Mouse (Mus musculus): Measurements from ENCODE around the gene Slc36a2.

The Slc36a2 gene

GRCm38 (mm10) chr11:55184246-55184645 lies 631 bp downstream of the Slc36a2 start:
- DNase-seq (ENCODE audit: extremely low spot score, low spot score): no peak

- no peak for DNase-seq (ENCODE audit: extremely low spot score, low spot score)
Measured at GRCm38 (mm10) chr11:55183124-55183523, 1.8 kb downstream of the Slc36a2 start.

- no peak for DNase-seq (ENCODE audit: extremely low spot score, low spot score)
Measured at GRCm38 (mm10) chr11:55179856-55180255, 5.0 kb downstream of the Slc36a2 start.

- no peak for DNase-seq (ENCODE audit: extremely low spot score, low spot score)
Measured at GRCm38 (mm10) chr11:55178830-55179229, 6.0 kb downstream of the Slc36a2 start.

- DNase-seq (ENCODE audit: extremely low spot score, low spot score): no peak
Measured at GRCm38 (mm10) chr11:55170501-55170900, 14.4 kb downstream of the Slc36a2 start.

- no peak for DNase-seq (ENCODE audit: extremely low spot score, low spot score)
Measured at GRCm38 (mm10) chr11:55168914-55169313, 16.0 kb downstream of the Slc36a2 start.

- no peak for DNase-seq (ENCODE audit: extremely low spot score, low spot score)
Measured at GRCm38 (mm10) chr11:55168504-55168903, 16.4 kb downstream of the Slc36a2 start.

GRCm38 (mm10) chr11:55165748-55166147 lies 19.1 kb downstream of the Slc36a2 start:
- no peak for DNase-seq (ENCODE audit: extremely low spot score, low spot score)

- DNase-seq (ENCODE audit: extremely low spot score, low spot score): peak; percentile 23
Measured at GRCm38 (mm10) chr11:55164723-55165122, 20.2 kb downstream of the Slc36a2 start.

- peak; percentile 32 for DNase-seq (ENCODE audit: extremely low spot score, low spot score)
Measured at GRCm38 (mm10) chr11:55162670-55163069, 22.2 kb downstream of the Slc36a2 start.

GRCm38 (mm10) chr11:55158785-55159359 lies 26.0 kb downstream of the Slc36a2 start:
- peak; percentile 79 for DNase-seq (ENCODE audit: extremely low spot score, low spot score)

- no peak for DNase-seq (ENCODE audit: extremely low spot score, low spot score)
Measured at GRCm38 (mm10) chr11:55155070-55155421, 29.8 kb downstream of the Slc36a2 start.

GRCm38 (mm10) chr11:55154398-55155069 lies 30.3 kb downstream of the Slc36a2 start:
- DNase-seq (ENCODE audit: extremely low spot score, low spot score): no peak

GRCm38 (mm10) chr11:55151608-55152007 lies 33.3 kb downstream of the Slc36a2 start, which contains the start of gene Slc36a3:
TSS of gene Slc36a3 (minus strand) at chr11:55151708.
- DNase-seq (ENCODE audit: extremely low spot score, low spot score): no peak

- DNase-seq (ENCODE audit: extremely low spot score, low spot score): no peak
Measured at GRCm38 (mm10) chr11:55148461-55148860, 36.4 kb downstream of the Slc36a2 start.

- DNase-seq (ENCODE audit: extremely low spot score, low spot score): no peak
Measured at GRCm38 (mm10) chr11:55147423-55147822, 37.5 kb downstream of the Slc36a2 start.

- DNase-seq (ENCODE audit: extremely low spot score, low spot score): no peak
Measured at GRCm38 (mm10) chr11:55146855-55147254, 38.0 kb downstream of the Slc36a2 start.

GRCm38 (mm10) chr11:55144011-55144410 lies 40.9 kb downstream of the Slc36a2 start:
- no peak for DNase-seq (ENCODE audit: extremely low spot score, low spot score)

- DNase-seq (ENCODE audit: extremely low spot score, low spot score): no peak
Measured at GRCm38 (mm10) chr11:55141502-55141901, 43.4 kb downstream of the Slc36a2 start.

- DNase-seq (ENCODE audit: extremely low spot score, low spot score): no peak
Measured at GRCm38 (mm10) chr11:55137646-55138045, 47.2 kb downstream of the Slc36a2 start.

- no peak for DNase-seq (ENCODE audit: extremely low spot score, low spot score)
Measured at GRCm38 (mm10) chr11:55136770-55137547, 47.9 kb downstream of the Slc36a2 start.

GRCm38 (mm10) chr11:55134871-55135270 lies 50.0 kb downstream of the Slc36a2 start:
- DNase-seq (ENCODE audit: extremely low spot score, low spot score): no peak
